Mouse (Mus musculus) neural tube, embryonic 10.5 days (tissue): ENCODE results near the gene Psmb1.
A peak's percentile ranks its signal among the peaks of the same experiment; 100 is the strongest.
"Not testable (repeated sequence)": the region's sequence is repeated elsewhere in the genome, so short reads cannot be mapped to it uniquely, and the experiment has no call there.

Experiments
- DNase-seq: peaks from one replicate; pipeline ENCODE4 v3.0.0-alpha.2; 2017; ENCODE audit warnings: low spot score; ENCODE audit errors: extremely low spot score

The Psmb1 gene

DNA sequence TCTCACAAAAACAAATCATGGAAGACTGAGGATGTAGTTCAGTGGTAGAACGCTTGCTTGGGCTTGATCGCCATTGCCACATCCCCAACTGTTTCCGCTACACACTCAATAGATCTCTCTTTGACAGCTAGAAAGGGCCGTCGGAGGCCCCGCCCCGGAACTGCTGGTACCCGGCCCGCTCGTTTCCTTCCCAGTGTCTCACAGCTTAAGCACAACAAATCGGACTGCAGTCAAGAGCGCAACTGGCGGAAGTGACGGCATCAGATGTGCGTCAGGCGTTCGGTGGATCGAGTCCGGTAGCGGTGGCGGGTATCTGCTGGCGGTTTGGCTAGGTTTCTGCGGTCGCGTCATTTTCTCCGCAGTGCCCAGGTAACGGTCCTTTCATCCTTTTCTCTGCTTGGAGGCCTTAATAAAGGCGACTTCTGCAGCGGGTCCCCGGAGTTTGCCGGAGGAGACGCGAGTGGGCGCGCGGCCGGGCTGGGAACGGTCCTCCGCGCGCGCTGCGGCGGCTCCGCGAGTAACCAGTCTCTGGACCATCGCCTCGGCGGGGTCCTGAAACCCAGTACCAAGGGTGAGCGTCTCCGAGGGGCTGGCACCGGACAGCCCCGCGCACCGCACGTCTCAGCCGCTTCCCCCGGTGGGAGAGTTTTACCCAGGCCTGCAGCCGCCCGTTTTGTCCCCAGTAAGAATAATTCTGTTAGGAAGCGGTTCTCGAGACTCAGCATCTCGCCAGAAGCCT is at the start of gene Psmb1, which contains the start of gene Tbp:
Psmb1 (minus strand) TSS at position 96 of the 739 bp plus-strand sequence.
Tbp (plus strand) TSS at position 233 of the 739 bp plus-strand sequence.
- peak; percentile 97 for DNase-seq

DNA sequence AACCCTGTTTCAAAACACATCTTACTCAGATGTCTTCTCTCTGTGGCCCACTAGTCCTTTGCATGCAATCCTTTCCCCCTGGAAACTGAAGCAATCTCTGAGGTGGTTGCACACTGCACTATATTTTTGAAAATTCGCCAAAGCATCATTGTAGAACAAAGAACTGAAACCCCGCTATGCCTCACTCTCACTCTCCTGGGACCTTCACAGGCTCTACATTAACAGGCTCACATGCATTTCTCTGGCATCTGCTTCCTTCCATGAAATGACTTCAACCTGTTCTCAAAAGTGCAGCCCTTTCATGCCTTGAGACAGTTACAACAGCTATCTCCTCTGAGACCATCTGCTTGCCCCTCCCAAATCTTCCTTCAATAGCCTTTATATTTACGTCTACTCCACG is 46.9 kb upstream of the Psmb1 start:
- DNase-seq = no peak

DNA sequence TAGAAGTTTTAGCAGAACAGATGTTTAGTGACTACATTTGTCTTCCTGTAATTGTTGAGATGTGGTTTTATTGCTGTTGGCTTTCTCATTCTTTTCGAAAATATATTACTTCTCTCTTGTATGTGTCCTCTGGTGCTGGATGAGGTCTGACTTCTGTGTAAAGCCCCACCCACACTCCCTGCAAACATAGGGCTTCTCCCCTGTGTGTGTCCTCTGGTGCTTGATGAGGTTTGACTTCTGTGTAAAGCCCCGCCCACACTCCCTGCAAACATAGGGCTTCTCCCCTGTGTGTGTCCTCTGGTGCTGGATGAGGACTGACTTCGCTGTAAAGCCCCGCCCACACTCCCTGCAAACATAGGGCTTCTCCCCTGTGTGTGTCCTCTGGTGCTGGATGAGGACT is 44.3 kb upstream of the Psmb1 start:
- not testable (repeated sequence) for DNase-seq

DNA sequence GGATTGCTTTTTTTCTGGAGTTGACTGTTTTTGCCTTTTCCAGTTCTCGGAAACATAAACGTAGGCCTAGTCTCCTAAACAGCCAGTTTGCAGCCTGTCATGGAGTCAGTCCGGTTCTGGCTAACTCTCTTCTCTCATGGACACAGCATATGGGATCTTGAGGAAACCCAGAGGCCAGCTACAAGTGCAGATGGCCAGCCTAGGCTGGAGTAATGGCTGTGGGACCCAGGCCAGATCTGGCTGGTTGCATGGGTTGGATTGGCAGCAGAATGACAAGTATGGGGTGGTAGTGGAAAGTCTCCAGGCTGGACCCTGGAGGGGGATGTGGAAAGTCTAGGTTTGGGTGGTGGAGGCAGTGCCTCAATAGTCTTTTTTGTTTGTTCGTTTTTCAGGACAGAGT is 40.8 kb upstream of the Psmb1 start:
- no peak for DNase-seq

DNA sequence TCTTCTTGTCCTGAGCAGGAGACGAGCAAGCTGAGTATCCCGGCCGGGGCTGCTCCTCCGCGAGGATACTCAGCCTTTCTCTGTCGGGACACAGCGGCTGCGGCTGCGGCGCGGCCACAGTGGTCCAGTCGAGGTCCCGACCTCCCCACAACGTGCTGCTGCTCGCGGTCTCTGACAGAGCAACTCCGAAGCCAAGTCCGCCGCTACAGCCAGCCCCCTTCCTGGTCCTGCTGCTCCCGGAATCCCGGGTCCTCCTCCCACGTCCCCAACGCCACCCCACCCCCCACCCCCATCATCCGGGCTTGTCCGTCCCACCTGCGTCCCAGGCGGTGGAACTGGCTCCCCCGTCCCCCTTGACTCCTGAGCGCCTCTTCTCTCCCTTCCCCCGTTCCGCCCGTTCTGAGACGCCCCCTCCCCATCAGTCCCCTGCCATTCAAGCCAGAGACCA is 36.9 kb upstream of the Psmb1 start:
- peak; percentile 71 for DNase-seq

DNA sequence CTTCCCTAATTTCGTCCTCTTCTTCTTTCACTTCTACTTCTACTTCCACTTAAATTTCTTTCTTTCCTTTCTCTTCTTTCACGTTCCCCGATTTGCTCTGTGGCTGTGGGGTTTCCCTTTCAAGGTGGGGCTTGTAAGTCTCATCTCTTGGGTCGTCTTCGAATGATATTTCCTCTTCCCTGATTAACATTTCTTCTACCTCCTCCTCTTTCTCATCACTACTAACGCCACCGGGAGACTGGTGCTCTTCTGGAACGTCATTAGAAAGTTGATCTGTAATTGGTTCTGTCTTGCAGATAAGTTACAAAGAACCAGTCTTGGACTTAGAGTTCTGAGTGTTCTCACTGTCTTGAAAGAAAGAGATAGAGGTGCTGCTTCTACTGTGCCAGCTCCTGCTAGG is 36.4 kb upstream of the Psmb1 start:
- DNase-seq = no peak

DNA sequence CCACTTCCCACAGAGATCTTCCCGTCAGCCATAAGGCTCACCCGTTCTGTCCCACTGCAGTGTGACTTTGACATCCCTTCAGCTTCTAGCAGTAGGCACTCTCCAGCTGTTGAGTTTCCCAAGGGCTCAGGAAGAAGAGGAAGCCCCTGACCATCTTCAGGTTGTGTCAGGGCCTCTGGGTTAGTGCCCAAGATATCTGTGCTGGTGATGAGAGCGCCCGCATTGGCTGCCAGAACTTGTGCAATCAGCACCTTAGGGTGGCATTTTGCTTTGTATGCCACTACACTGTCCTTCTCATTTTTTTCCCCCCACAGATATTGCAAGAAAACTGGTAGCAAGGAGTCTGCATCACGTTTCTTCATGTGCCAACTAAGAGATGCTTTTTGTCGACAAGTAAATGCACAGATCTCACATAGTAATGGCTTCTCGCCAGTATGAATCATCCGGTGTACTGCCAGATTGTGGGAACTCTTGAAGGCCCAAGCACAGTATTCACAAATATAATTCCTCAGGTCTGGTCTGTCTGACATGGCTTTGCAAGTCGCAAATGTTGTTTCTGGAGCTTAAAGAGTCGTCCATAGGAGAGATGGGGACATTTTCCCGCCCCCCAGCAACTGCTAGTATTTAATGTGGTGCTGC is 35.7 kb upstream of the Psmb1 start:
- no peak for DNase-seq

DNA sequence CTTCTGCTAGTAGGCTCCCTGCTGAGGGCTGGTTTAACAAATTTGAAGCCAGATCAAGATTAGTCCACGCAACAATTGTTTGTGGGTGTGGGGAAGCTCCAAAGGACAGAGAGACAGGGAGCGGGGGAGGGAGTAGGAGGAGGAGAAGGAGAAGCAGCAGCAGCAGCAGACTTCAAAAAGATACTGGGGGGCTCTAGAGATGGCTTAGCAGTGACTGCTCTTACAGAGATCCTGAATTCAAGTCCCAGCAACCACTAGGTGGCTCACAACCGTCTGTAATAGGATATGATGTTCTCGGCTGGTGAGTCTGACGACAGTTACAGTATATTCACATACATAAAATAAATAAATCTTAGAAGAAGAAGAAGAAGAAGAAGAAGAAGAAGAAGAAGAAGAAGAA is 30.6 kb upstream of the Psmb1 start:
- peak; percentile 29 for DNase-seq

DNA sequence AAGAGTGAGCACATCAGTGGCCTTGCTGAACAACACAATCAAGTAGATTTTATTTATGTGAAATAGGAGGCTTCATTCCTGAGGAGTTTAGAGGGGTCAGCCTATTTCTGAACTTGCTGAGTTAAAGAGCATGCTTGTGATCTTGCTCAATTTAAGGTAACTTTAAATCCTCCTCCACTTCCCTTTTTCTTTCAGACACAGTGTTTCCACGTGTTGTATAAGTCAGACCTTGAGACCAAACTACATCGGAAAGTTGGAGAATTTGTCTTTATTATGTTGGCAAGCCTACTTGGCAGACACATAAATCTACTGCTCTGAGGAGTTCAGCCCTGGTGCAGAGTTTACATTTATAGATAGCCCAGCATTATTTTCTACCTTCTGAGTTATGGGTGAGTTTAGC is 29.3 kb upstream of the Psmb1 start:
- DNase-seq = no peak

DNA sequence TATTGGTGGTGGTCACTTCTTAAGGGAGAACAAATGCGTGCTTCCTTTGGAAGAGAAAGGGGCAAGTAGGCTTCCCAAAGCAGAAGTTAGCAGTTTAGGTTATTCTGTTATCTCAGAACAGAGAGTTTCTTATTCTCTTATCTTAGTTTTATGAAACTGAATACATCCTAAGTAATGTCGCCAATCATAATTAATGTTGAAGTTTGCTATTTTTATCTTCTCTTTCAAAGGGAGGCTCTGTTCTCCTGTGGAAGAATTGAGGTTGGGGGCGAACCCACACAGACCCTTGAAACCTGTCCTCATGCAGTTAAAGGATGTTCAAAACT is 28.2 kb upstream of the Psmb1 start:
- no peak for DNase-seq

DNA sequence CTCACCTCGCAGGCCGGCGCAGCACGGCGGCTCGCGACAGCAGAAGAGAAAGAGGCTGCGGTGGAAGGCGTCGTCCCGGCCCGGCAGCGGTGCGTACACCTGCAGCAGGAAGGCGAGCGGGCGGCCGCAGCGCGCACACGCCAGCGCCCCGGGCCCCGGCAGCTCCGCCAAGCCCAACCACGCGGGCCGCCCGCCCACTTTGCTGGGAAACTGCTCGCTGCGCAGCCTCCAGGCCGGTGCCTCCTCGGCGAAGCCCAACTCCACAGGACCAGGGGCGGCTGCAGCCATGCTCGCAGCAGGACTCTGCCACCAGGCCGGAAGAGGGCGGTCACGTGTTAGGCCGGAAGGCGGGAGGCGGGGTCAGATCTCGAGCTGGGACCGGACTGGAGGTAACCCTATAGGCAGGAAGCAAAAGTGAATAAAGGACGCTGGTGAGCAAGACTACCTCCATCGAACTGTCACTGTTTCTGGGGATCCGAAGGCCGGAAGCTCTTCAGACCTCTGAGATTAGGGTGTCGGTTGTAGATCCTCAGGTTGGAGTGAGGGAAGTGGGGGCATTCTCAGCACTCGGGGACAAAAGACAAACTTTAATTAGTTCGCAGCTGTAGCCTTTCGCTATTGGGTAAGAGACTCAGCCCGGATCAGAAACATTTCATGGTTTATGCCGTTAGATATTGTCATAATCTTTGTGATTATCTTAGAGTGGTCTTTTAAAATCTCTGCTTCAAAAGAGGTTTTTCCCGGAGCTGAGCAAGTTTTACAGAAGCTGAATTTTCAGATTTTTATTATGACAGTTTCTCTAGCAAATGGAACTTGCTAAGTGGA is 27.6 kb upstream of the Psmb1 start, which contains the start of gene Pdcd2:
Pdcd2 (minus strand) TSS at position 316 of the 825 bp plus-strand sequence.
- DNase-seq = peak; percentile 98

DNA sequence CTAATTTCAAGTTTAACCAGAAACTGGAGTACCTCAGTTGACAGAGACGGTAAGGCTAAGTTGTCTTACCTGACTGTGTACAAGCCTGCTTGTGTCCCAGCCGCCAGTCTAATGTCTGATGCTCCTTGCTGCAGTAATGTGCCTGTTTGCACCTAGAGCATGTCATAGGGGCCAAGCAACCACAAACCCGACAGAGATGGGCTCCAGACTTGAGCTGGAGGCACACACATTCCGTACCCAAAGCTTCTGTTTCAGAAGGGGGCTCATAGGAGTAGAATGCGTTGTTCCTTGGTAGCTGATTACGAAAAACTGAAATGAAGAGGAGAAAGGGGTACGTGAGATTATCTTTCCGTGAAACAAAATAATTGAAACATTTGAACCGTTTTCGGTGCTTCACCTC is 26.8 kb upstream of the Psmb1 start:
- no peak for DNase-seq

DNA sequence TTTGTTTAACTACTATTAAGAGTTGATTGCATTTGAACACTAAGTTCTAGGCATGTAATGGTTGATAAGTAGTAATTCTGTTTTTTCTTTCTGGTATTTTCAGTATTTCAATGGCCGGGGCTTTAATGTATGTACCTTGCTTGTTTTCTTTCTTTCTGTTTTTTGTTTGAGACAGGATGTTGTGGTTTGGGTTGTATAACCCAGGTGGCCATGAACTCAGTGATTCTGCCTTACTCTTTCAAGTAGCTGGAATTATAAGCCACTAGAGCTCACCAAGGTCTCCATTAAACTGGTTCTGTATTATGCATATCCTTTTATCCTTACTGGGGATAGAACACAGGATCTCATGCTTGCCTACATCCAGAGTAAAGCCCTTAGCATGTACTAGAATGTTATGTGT is 19.2 kb upstream of the Psmb1 start:
- DNase-seq = no peak

DNA sequence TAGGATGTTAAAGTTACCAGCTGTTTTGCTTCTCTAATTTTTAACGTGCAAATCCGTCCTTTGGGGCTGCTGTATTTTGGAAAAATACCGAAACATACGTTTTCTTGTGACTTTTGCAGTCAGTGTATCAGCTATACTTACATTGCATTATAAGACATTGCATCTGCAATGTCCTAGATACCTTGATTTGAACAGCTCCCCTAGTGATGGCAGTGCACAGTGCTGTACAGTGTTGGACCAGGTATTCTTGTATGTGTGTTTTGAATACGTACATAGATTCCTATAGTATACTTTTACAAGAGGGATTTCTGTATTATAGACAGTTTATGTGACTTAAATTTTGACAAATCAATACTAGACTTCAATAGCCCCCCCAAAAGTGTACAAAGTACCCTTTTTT is 18.6 kb upstream of the Psmb1 start:
- no peak for DNase-seq

DNA sequence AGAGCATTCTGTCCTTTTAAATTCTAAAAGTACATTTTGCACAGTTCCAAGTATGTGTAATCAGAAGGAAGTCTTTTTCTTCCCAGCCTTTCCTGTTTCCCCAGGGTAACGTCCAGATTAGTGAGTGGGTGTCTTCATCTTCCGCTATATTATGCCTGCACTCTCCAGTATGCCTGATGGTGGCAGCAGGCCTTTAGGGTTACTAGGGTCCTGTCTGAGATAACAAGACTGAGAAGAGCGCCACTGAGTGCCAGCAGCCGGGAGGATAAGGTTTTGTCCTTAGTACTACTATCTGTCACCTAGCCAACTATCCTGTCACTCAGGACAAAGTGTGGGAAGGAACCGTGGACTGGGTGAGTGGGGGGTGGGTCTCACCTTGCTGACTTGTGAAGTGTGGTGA is 18.2 kb upstream of the Psmb1 start:
- DNase-seq = no peak

DNA sequence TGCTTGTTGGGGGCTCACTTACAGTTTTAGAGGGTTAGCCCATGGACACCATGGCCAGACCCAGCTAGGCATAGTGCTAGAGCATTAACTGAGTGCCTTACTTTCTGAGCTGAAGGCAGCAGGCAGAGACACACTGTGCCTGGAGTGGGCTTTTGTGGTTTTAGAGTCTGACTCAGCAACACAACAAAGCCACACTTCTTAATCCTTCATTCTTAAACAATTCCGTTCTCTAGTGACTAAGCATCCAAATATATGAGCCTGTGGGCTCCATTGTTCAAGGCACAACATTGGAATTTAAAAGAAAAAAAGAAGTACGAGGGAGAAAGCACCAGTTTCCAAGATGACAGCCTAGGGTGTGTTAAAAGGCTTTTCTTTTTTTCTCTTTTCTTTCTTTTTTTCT is 11.1 kb upstream of the Psmb1 start:
- no peak for DNase-seq

DNA sequence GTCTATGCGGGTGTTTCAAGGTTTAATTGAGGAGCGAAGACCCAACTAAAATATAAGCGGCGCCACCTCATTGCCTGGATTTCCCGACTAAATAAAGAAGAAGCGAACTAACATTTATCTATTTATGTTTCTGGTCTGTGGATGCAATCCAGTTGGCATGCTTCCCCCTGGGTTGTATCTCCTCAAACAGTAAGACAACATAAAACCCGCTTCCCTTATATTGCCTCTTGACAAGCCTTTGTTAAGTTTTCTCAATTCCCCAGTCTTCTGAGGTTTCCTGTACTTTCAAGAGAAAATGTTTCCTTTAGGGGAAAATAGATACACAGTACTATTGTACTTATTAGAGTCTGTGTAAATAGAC is 818 bp downstream of the Psmb1 start:
- DNase-seq = no peak

DNA sequence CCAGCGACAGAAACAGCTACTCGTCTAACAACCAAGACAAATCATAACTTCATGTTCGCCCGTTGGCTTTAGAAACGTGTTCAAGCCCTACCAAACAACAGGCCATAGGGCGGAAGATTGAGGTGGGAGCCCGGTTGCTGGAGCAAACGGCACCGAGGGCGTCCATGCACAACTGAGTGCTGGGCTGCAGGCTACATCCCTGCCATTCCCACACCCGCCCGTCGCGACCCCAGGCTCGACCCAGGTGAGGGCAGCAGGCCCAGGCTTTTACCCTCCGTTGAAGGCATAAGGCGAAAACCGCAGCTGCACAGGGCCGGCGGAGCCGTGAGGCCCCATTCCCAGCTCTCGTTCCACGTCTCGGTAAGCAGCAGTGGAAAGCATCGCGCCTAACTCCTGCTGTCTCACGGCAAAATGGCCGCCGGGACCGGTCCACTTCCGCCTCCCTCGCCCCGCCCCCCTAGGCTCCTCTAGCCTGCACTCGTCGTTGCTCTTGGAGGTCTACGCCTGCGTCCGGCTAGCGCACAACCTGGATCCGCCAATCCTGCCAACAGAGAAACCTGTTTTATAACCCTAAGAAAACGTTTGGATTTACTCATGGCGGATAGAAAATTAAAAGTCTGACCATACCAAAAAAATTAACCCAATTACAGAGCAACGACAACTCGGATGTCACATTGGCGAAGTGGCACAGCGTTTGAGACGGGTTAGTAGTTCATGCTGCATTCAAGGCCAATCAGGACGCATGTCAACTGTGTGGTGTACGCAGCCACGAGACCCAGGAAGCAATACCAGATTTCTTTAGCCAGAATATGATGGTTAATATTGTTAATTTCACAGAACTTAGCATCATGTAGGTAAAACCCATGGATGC is 1.4 kb downstream of the Psmb1 start:
- peak; percentile 94 for DNase-seq

DNA sequence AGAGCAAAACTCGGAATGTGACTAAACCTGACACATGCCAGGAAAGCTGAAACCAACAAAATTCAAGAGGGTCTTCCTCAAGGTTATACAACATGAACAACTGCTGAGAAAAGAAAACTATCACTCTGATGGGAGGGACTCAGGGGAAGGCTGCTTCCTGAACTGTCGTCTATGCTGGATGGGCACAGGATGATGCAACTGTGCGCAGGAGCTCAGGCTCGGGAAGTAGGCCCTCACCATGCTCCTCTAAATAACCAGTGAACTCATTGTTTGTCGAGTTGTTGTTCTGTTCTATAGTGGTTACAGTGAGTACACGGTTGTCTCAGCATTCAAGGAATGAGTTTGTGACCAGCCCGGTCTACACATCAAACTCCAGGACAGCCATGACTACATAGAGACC is 9.0 kb downstream of the Psmb1 start:
- DNase-seq = no peak

DNA sequence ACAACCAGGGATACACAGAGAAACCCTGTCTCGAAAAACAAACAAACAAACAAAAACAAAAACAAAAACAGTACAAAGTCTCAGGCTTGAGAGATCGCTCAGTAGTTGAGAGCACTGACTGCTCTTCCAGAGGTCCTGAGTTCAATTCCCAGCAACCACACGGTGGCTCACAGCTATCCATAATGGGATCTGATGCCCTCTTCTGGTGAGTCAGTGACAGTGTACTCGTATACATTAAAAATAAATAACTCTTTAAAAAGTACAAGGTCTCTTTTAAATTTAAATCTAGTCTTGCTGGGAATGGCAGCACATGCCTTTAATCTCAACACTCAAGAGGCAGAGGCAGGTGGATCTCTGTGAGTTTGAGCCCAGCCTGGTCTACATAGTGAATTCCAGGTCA is 26.9 kb downstream of the Psmb1 start:
- no peak for DNase-seq

DNA sequence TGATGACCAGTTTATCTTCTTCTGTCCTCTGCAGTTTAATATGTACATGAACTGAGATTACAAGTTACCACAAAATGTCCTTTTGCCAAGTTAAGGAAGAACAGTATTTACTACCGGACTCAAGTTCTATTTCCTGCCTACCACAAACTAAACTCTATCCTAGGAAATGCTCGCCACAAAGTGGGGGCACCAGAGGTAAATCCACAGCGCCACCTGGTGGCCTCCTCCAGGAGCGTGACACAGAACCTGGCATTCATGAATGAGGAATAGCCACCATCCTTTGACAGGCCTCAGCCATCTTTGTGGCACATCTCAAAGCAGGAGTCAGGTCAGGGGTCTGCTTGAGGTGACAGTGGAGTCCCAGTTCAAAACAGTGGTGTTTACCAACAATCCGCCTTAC is 31.9 kb downstream of the Psmb1 start:
- peak; percentile 83 for DNase-seq
